Mouse (Mus musculus) myocyte (in vitro differentiated cells): ENCODE measurements at regions not wholly inside any gene's neighbourhood (a gene's known extent, or its start where the extent isn't known, plus 50 kb on each side); places are given as distances from the start of the nearest gene placed in this dataset.

Experiments
- MAX ChIP-seq: IDR thresholded peaks from one replicate; pipeline ENCODE4 v1.6.1; 2011; ENCODE audit warnings: low read depth, mild to moderate bottlenecking, control low read depth
- POLR2A ChIP-seq: IDR thresholded peaks from one replicate; pipeline ENCODE4 v1.6.1; 2011; ENCODE audit warnings: low read depth, mild to moderate bottlenecking, control low read depth, moderate library complexity; ENCODE audit not compliant: insufficient read length
- TCF12 ChIP-seq: IDR thresholded peaks from one replicate; pipeline ENCODE4 v1.6.1; 2011; ENCODE audit warnings: mild to moderate bottlenecking, control low read depth; ENCODE audit not compliant: poor library complexity, insufficient read depth, severe bottlenecking

GRCm38 (mm10) chrX:11801621-11802020 is 358.5 kb downstream of the Bcor start:
- TF ChIP-seq MAX (no peak), TCF12 (no peak), POLR2A (no peak)
